Comparison of ENCODE assay signal across 8 mouse cellular contexts in genomic region chr16:17646310-17647114, GRCm38 (mm10). TPM values are rescaled to one million over a fixed set of nuclear protein-coding genes. Genes with fewer than 3 reads are reported as not detected.
DNase-seq lines count a peak whose midpoint lies in the region; ATAC-seq lines count a peak whose summit lies in the region.

Ccdc74a (plus strand) TSS chr16:17646470.

- peak; percentile 77 for DNase-seq in layer of hippocampus, adult 11-12 months (ENCODE audit: low spot score)
- DNase-seq in layer of hippocampus, adult 9-10 months (ENCODE audit: low spot score), result no peak
- peak; percentile 92 for DNase-seq in embryo, embryonic 11 days
- peak; percentile 86 for DNase-seq in gastrocnemius, postnatal 25 days
- peak; percentile 73 to 78 for DNase-seq in left cerebral cortex, postnatal 14 days (ENCODE audit: low spot score in 2 of 2)
- peak; percentile 89 for DNase-seq in mesoderm, embryonic 11.5 days (ENCODE audit: low read depth, low spot score)
- DNase-seq in right cerebral cortex, postnatal 25 days, result peak; percentile 83

- ATAC-seq in inflammation-experienced regulatory T-cells, adult 6 months, result peak; percentile 94

- intact Hi-C loops in left cerebral cortex, postnatal 14 days (cut with DNase I), result no loop called here

RNA-seq across cellular contexts. Expression of gene Ccdc74a, which starts in this region (rescaled TPM):
- 1 to 10 TPM in 1 of 2 experiments, under 1 TPM in 1; 0.77 to 1.6 TPM for total RNA-seq in gastrocnemius, postnatal 25 days (2021)
- polyA plus RNA-seq in inflammation-experienced regulatory T-cells, adult 6 months (2017; shearing (Covaris generic)), result 1 to 10 TPM in 1 of 3 experiments, under 1 TPM in 1, not detected in 1; 0.74 to 1.1 TPM
- 10 to 100 TPM; 27.5 to 33.9 TPM for total RNA-seq in left cerebral cortex, postnatal 14 days (2021)

Comparison
In these comparisons a context has a peak if more than half of its experiments do, and no peak if none do; other contexts are left out.
1. RNA of gene Ccdc74a (total RNA-seq): 27.5 to 33.9 TPM in left cerebral cortex, postnatal 14 days; 0.77 to 1.6 TPM in gastrocnemius, postnatal 25 days; every median in the first group is over 10 times any median in the second.